Mouse (Mus musculus) liver, embryonic 14.5 days (tissue): ENCODE measurements at regions not wholly inside any gene's neighbourhood (a gene's known extent, or its start where the extent isn't known, plus 50 kb on each side); places are given as distances from the start of the nearest gene placed in this dataset.

ENCODE experiments used
- CTCF ChIP-seq: IDR thresholded peaks from 2 replicates; pipeline ENCODE4 v1.5.1; 2016; ENCODE audit warnings: antibody characterized with exemption, low read depth, control low read depth
- EP300 ChIP-seq: IDR thresholded peaks from 2 replicates; pipeline ENCODE4 v1.6.1; 2016; ENCODE audit warnings: antibody characterized with exemption, low read depth

GRCm38 (mm10) chr11:45719821-45720220 lies 132.0 kb upstream of the Clint1 start:
- TF ChIP-seq CTCF (no peak), EP300 (no peak)
